Mouse (Mus musculus) T-cell, adult 66 days (primary cell): ENCODE data around the gene Ptprcap. TPM values are rescaled to one million over a fixed set of nuclear protein-coding genes. Genes with fewer than 3 reads are reported as not detected.

Source experiments
- total RNA-seq, 2 experiments: library from RNA; stranded (reverse); gene quantifications; 3 replicates in 1 of 2; 4 replicates in 1 of 2; pipeline ENCODE4 v1.2.4; 2023

Ptprcap gene
- 100 to 1,000 TPM; 313 to 348 TPM for total RNA-seq

DNA sequence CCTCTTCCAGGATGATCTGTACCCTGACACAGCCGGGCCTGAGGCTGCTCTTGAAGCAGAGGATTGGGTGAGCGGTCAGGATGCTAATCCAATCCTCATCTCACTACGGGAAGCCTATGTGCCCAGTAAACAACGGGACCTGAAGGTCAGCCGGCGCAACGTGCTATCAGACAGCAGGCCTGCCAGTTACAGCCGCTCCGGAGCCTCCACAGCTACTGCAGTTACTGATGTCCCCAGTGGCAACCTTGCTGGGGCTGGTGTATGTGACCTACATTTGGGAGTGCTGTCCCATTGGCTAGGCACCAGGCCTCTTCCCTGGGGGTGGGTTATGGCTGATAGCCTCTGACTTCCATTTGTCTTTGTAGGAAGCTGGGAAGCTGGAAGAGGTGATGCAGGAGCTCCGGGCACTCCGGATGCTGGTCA lies at the start of gene Ptprcap:
Gene Ptprcap (plus strand): TSS at position 373 of the 423 bp plus-strand sequence.

DNA sequence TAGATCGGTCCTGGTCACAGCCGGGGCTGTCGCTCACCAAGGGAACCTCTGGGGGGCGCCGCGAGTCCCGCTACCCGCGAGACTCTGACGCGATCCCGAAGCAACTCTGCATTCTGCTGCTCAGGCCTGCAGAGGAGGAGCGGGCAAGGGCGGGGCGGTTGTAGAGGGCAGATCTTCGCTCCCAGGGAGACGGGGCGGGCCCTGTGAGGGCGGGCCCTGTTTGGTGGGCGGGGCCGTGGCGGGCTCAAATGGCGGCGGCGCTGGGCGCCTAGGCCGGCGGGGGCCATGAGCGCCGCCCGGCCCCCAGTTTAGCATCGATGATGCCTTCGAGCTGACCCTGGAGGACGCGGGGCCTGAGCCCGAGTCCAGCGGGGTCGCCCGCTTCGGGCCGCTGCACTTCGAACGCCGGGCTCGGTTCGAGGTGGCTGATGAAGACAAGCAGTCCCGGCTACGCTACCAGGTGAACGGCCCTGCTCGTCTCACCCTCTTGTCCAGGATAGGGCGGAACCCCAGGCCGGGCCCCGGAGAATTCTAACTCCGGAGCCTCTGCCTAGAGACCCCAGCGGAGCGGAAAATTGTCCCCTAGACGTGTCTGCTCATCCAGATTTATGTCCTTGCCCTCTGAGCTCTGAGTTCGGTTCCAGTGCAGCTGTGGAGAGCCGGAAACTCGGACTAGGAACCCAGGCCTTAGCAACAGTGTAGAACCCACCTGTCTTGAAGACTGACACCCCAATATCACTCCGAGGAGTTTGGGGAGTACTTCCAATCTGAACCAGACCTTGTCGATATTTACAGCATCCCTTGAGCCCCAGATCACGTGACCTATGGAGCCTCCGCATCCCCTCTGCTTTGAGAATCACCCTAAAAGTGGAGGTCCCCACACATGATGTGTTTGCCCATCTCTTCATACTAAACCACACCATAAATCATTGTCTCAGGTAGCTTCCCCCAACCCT lies 27.4 kb upstream of the Ptprcap start, which contains the start of gene Aip:
Gene Aip (minus strand): TSS at position 118 of the 956 bp plus-strand sequence.

DNA sequence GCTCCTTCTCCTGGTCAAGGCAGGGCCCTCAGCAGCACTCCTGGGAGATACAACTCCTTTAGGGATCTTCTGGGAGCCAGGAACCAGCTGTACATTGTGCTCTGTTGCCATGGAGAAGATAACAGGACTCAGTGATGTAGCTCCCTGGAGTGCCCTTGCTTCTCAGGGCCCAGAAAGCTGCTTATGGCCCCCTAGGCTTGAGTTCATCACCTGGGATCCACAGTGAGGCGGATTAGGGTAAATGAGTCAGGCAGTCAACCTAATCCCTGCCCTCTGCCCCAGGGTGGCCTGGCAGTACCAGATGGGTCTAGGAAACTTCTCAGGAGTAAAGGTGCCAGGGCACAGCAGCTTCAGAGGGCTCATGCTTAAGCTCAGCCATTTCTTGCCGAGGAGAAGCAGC lies 14.0 kb upstream of the Ptprcap start, which contains the start of gene Gpr152:
Gene Gpr152 (plus strand): TSS at position 342 of the 400 bp plus-strand sequence.

DNA sequence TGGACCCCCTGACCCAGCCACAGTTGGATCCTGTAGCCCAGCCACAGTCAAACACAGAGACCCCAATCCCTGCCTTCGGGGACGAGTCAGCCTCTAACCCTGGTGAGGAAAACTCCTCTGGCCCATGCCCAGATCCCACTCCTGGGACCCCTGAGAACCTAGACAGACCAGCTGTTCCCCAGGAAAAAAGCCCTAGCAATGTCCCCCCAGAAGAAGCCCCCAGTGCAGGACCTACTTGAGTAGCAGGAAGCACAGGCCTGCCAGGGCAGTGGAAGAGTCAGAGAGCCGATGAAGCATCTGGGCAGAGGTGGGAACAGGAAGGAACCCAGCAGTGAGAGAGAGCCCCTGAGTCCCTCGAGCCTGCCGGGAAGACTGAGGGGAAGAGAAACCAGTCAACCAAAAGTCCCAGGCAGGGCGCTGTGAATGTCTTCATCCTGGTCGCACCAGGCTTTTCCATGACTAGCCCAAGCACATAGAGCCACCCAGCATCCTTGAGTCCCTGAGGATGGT lies 9.6 kb upstream of the Ptprcap start, which contains the start of gene Cabp4:
Gene Cabp4 (minus strand): TSS at position 275 of the 510 bp plus-strand sequence.

DNA sequence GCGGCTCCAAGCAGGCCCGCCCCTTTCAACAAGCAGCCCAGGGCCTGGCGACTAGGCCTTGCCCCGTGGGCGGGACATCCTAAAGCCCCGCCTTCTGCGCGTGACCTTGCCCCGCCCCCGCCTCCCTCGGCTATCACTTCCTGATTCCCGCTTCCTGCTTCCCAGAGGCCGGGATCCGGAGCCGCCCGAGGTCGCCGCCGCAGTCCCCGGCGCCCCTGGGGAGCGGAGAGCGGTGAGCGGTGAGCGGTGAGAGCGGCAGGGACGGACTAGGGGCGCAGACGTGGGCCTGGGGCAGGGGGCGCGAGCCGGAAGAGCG lies 5.0 kb upstream of the Ptprcap start, which contains the start of gene Coro1b:
Gene Coro1b (plus strand): TSS at position 129 of the 316 bp plus-strand sequence.

DNA sequence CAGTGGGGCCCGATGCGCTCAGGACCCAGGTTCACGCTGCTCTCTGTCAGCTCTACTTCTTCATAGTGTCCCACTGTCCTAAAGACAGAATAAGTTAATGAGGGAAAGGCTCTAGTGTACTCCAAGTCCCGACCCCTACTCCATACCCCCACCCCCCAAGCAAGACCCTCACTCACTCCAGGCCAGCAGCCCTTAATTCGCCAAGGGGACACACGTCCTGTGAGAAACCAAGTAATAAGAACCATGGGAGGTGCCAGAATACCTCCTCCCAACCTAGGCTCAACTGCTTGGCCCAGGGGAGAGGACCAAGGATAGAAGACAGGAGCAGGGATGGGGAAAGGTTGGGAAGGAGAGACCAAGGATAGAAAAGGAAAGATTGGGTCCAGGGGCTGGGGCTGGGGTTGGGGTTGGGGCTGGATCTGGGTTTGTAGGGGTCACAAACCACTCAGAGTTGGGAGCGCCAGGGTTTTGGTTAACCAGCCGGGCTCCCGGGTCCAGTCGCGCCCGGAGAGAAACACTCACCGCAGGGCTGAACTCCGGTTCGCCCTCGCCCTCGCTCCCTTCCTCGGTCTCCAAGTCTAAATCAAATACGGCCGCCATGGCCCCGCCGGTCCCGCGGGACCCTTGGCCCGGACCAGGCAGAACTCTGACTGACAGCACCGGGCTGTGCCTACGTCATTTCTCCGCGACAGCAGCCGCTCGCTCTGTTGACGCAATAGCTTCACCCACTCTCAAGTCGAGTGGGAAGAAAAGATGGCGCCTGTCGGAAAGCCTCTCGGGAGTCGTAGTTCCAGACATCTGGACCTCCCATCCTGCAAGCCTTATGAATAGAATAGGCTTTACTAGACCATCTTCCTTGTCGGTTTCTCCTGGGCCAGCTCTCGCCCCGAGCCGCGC lies 9.5 kb downstream of the Ptprcap start, which contains the start of gene Rps6kb2:
Gene Rps6kb2 (minus strand): TSS at position 709 of the 897 bp plus-strand sequence.

DNA sequence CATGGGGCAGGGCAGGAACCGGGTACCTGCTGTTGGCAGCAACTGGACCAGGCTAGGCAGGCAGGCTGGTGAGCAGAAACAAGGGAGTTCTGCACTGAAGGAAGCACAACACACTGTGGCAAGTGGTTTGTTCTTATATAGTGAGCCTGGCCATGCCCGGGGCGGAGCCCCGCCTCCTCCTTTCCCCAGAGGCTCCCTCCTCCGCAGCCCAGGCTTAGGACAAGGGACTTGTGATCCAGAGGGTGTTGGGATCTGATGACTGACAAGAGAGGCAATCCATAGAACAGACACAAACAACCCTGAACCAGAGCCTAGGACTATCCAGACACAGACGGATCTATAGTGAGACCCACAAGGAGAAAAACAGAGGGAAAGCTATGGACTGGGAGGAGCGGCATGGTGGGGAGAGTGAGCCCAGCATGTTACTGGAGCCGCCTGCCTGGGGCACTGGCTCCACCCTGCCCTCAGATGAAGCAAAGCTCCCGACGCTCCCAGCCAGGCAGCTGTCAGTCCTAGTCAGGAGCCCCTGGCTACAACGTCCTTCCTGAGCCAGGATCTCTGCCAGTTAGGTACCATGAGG lies 22.1 kb downstream of the Ptprcap start, which contains the start of gene Carns1:
Gene Carns1 (minus strand): TSS at position 112 of the 580 bp plus-strand sequence.

DNA sequence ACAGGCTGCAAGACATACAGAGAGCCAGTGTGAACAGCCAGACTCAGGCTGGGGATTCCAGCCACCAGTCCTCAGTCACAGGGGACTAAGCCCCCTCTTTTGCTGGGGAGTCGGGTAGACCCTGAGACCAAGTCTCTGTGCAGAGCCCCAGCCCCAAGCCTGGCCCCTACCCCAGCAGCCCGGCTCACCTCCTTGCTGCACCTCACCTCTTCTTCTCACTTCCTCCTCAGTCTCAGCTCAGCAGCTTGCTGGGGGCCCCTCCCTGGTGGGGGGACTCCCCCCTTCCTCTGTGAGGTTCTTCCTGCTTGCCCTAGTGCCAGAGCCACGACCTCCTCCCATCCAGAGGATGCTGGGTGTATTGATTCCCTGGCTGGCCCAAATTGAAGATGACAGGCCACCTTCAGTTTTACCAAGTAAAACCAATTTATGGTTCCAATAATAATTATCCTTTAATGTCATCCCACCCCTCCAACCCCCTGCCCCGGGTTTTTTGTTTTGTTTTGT lies 37.5 kb downstream of the Ptprcap start, which contains the start of gene Tbc1d10c:
Gene Tbc1d10c (minus strand): TSS at position 454 of the 504 bp plus-strand sequence.

DNA sequence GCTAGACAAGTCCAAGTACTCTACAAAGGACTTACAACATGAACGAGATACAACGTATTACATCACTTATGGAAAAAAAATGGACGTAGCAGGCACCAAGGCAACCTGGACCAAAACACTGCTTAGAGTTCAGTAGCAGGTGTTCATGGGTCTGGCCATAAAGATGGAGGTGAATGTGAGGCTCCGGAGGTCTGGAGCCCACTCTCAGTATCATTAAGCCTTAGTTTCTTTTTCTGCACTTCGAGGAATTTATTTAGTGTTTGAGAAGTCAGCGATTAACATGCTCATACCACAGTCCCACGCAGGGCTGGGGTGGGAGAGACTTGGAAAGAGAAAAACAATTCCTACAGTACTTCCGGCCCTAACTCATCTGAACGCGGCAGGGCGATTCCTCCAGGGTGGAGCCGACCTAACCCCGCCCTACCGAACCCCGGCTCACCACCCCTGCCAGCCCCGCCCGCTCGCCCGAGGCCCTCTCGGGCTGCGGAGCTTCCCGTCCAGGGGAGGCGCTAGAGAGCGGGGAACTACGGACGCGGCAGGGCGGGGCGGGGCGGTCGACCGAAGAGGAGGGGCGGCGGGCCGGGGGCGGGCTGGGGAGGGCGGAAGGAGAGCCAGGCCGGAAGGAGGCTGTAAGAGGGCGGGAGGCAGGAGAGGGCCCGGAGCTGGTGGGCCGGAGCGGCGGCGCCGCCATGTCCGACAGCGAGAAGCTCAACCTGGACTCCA lies 38.3 kb downstream of the Ptprcap start, which contains the start of gene Ppp1ca:
Gene Ppp1ca (plus strand): TSS at position 538 of the 723 bp plus-strand sequence.

DNA sequence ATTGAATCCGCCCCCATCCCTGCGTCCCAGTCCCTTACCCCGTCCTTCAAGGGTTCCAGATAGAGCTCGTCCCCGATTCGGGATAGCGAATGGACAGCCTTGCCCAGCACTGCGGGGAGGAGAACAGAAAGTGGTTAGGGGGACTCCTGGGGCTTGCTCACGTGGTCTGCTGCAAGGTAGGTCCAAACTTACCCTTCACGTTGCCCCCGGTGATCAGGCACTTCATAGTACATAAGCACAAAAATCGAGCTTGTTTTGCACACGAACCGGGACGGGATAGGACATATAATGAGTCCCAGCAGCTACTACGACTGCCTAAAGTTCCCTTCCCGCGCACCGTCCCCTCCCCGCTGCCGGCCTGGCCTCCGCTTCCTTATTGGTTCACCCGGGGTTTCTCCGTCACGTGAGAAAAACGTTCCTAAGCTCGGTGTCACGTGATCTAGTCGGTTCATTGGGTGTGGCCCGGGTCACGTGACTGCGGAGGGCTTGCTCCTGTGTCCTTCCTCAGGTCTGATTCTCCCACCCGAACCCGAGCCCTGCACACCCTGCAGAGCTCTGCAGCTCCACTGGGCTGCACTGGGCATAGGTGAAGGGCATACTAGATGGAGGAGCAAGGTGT lies 48.0 kb downstream of the Ptprcap start, which contains the start of gene Rad9a:
Gene Rad9a (minus strand): TSS at position 372 of the 619 bp plus-strand sequence.

Other genes with a start within 250 kb of the Ptprcap start
- gene Tcirg1, start 246.5 kb upstream of the Ptprcap start, total RNA-seq: 10 to 100 TPM; 69.9 to 85.2 TPM
- gene Ndufs8, start 240.8 kb upstream of the Ptprcap start, total RNA-seq: 10 to 100 TPM; 55.5 to 58.7 TPM
- gene Aldh3b1, start 223.8 kb upstream of the Ptprcap start, total RNA-seq: under 1 TPM; 0.59 to 0.76 TPM
- 10 to 100 TPM; 15.1 to 18.0 TPM for gene Unc93b1, start 218.4 kb upstream of the Ptprcap start, total RNA-seq
- not detected for gene Aldh3b3, start 195.0 kb upstream of the Ptprcap start, total RNA-seq
- not detected for gene Aldh3b2, start 181.3 kb upstream of the Ptprcap start, total RNA-seq
- not detected for gene Acy3, start 167.0 kb upstream of the Ptprcap start, total RNA-seq
- not detected for gene Tbx10, start 160.9 kb upstream of the Ptprcap start, total RNA-seq
- gene Nudt8, start 153.0 kb upstream of the Ptprcap start, total RNA-seq: 1 to 10 TPM; 5.1 to 8.8 TPM
- gene Gm49405, start 153.0 kb upstream of the Ptprcap start, total RNA-seq: 1 to 10 TPM; 1.2 to 1.4 TPM
- 1 to 10 TPM; 3.3 to 3.8 TPM for gene Doc2g, start 150.3 kb upstream of the Ptprcap start, total RNA-seq
- 10 to 100 TPM; 92.7 to 97.9 TPM for gene Ndufv1, start 140.8 kb upstream of the Ptprcap start, total RNA-seq
- 100 to 1,000 TPM; 219 to 238 TPM for gene Gstp1, start 115.6 kb upstream of the Ptprcap start, total RNA-seq
- 10 to 100 TPM; 26.7 to 30.7 TPM for gene Gstp2, start 107.6 kb upstream of the Ptprcap start, total RNA-seq
- gene Gstp3, start 94.0 kb upstream of the Ptprcap start, total RNA-seq: 10 to 100 TPM; 28.7 to 37.1 TPM
- gene Cabp2, start 72.0 kb upstream of the Ptprcap start, total RNA-seq: not detected
- 100 to 1,000 TPM; 166 to 171 TPM for gene Cdk2ap2, start 56.4 kb upstream of the Ptprcap start, total RNA-seq
- gene Pitpnm1, start 53.6 kb upstream of the Ptprcap start, total RNA-seq: 100 to 1,000 TPM; 322 TPM
- gene Aip, start 27.7 kb upstream of the Ptprcap start, total RNA-seq: 100 to 1,000 TPM; 144 to 147 TPM
- 1 to 10 TPM in 1 of 2 experiments, under 1 TPM in 1; 0.99 to 1.7 TPM for gene Gpr152, start 13.8 kb upstream of the Ptprcap start, total RNA-seq
- not detected for gene Cabp4, start 9.6 kb upstream of the Ptprcap start, total RNA-seq
- gene Coro1b, start 5.0 kb upstream of the Ptprcap start, total RNA-seq: 100 to 1,000 TPM; 127 to 139 TPM
- 10 to 100 TPM; 34.8 to 49.8 TPM for gene Rps6kb2, start 9.8 kb downstream of the Ptprcap start, total RNA-seq
- gene Carns1, start 21.9 kb downstream of the Ptprcap start, total RNA-seq: 10 to 100 TPM; 68.8 to 73.6 TPM
- 100 to 1,000 TPM; 292 to 316 TPM for gene Tbc1d10c, start 37.7 kb downstream of the Ptprcap start, total RNA-seq
- gene Ppp1ca, start 38.5 kb downstream of the Ptprcap start, total RNA-seq: 100 to 1,000 TPM; 386 to 415 TPM
- gene Rad9a, start 48.1 kb downstream of the Ptprcap start, total RNA-seq: 10 to 100 TPM; 46.6 to 54.9 TPM
- 100 to 1,000 TPM; 139 to 167 TPM for gene Clcf1, start 60.6 kb downstream of the Ptprcap start, total RNA-seq
- not detected for gene AC109138.7, start 60.8 kb downstream of the Ptprcap start, total RNA-seq
- gene Pold4, start 78.3 kb downstream of the Ptprcap start, total RNA-seq: 10 to 100 TPM; 50.8 to 51.4 TPM
- 10 to 100 TPM; 17.8 to 18.9 TPM for gene Ssh3, start 115.6 kb downstream of the Ptprcap start, total RNA-seq
- 10 to 100 TPM; 19.0 to 20.5 TPM for gene Ankrd13d, start 129.5 kb downstream of the Ptprcap start, total RNA-seq
- 100 to 1,000 TPM; 399 to 431 TPM for gene Grk2, start 152.6 kb downstream of the Ptprcap start, total RNA-seq
- 100 to 1,000 TPM; 155 to 160 TPM for gene Kdm2a, start 244.7 kb downstream of the Ptprcap start, total RNA-seq